Mouse (Mus musculus) cerebellum, adult 18-20 months (tissue): ENCODE measurements around the gene Kcnk6.
"Not testable (repeated sequence)": the region's sequence is repeated elsewhere in the genome, so short reads cannot be mapped to it uniquely, and the experiment has no call there.

Source experiments
- DNase-seq, 2 experiments: peaks; one replicate each; pipeline ENCODE4 v3.0.0; 2021

Kcnk6 gene

DNA sequence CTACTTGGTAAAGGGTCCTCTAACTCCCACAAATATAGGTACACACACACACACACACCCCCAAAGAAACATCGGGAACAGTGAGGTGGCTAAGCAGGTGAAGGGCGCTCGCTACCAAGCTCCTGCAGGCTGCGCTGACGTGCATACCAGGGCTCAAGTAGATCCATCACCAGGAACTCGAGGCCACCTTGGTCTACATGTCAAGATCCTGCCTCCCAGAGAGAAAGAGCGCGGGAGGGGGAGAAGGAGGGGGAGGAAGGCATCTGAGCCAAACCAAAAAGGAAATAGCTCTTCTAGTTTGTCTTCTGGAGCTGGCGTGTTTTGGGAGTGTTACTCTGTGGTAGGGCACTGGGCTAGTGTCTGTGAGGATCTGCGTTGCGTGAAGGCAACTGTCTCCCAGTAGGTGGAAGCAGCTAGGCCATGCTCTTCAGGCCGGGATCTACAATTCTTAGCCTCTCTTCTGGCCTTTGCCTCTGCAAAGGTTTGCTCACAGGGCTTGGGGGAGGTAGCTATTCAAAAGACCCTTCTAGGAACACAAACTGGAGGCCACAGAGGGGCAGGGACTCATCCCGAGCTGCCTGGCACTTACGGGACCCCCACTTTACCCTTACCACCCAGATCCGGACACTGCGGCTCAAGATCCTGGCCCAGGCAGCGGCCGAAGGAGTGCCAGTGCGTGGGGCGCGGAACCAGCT is 14.5 kb upstream of the Kcnk6 start:
- DNase-seq, result no peak

DNA sequence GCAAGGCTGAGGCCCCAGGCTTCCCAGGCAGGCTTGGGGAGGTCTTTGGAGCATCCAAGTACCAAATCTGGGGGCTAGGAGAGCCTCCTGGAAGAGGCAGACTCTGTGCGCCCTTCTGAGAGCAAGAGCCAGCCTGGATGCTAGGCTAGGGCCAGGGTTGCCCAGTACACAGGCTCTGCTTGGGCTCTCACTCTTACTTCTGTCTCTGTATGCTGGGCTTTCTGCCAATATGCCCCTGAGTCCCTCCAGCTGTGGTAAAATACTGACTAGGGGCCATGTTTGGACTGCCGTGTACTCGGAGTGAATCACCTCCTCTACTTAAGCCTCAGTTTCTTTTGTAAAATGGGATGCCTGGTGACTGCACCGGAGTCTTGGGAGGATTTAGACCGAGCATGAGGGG is 13.7 kb upstream of the Kcnk6 start:
- DNase-seq, result no peak

DNA sequence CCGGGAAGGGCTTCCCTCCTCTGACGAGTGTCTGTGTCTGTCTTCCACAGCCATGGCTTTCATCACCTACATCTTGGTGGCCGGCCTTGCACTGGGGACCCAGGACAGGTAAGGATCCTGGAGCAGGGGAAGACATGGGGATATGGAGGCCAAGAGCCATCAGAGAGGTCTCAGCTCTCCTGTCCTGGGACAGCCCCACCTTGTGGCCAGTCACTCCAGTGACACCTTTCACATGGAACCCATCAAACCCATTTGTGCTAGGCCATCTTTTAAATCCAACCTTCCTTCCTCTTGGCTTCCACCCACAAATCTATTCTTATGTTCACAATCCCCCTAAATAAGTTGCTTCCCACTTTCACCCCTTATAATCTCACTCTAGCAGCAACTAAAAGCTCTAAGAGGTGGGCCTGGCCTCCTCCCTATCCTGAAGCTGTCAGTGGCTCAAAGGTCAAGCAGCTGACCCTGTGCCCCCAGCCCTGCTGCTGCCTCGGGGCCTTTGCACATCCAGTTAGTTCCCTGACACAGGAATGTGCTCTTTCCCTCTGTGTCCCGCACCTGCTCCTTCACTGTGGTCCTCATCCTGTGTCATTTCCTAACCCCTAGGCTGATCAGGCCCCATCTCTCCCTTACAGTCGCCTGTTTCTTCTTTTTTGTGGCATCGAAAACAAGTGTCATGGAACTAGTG is 12.6 kb upstream of the Kcnk6 start:
- peak in 1 of 2 experiments; percentile 31 for DNase-seq

DNA sequence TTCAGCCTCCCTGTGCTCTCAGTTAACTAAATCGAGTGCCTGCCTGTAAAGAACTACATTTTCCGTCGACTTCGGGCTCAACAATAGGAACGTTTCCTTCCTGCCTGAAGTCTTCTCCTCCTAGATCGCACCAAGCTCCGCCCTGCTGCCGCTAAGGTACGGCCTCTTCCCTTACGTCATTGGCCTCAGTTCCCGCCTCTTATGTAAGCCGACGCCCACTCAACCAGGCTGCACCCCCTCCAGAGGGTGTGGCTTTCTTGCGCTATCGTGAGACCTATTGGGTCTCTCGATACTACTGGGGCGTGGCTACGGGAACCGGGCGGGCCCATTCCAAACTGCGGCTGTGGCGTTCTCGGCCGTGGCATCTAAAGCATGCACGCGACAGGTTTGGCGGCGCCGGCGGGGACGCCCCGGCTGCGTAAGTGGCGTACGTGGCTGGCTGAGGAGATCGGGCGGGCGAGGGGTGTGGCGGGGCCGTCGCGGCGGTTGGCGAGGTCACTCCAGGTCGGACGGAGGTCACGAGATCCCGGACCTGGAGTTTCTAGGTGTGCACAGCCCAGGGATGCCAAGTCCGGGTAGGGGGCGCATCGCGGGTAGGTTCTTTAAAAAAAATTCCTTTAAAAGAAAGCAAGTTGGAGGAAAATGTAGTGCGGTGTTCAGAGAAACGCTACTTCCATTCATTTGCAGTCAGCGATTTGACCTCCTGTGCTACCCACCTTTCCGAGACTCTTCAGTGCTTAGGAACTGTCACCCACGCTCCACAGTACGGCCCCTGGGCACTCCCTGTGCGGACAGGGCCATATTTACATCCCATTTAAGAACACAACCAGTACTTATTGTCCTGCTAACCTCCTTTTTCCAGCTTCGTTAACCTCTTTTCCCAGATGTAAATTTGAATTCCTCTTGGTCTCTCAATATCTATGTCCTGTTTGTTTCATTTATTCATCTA is 6.0 kb upstream of the Kcnk6 start, which contains the start of gene Yif1b:
Gene Yif1b, plus strand, starts transcription at position 311 of the 949 bp plus-strand sequence.
- DNase-seq, result peak; percentile 97 to 99

DNA sequence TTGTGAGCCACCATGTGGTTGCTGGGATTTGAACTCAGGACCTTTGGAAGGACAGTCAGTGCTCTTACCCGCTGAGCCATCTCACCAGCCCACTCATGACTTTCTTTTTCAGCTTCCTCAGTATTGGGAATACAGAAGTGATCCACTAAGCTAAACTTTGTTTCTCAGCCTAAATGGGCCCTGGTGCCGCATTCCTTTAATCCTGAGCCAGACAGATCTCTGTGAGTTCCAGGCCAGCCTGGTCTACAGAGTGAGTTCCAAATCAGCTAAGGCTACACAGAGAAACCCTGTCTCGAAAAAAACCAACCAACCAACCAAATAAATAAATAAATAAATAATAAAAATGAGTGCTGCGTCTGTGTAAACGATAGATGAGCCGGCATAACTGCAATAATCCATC is 5.3 kb upstream of the Kcnk6 start:
- not testable (repeated sequence) for DNase-seq

DNA sequence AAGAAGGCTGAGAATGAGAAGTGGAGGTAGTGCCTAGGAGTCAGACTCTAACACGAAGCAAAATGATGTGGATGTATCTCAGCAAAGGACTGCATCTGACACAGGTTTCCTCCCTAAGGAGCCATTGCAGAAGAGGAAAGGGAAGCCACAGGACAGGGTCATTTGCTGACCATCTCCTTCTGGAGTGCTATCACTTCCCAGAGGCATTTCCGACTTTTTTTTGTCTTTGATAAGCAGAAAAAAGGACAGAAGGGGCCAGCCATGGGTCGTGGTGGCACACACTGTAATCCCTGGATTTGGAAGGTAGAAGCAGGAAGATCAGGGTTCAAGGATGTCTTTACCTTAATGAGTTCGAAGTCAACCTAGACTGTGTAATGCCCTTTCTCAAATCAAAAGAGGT is 4.3 kb upstream of the Kcnk6 start:
- DNase-seq, result no peak

DNA sequence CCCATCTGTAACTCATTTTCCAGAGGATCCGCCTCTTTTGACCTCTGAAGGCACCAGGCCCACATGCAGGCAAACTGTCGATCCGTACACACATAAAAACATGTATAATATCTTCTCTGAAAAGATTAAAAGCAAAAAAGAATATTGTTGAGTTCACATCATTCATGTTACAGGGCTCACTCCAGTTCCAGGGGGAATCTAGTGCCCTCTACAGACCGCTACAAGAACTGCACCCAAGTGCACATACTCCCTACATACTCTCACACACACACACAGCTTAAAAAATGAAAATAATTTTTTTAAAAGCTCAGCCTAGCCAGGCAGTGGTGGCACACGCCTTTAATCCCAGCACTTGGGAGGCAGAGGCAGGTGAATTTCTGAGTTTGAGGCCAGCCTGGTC is 2.3 kb upstream of the Kcnk6 start:
- DNase-seq, result no peak

DNA sequence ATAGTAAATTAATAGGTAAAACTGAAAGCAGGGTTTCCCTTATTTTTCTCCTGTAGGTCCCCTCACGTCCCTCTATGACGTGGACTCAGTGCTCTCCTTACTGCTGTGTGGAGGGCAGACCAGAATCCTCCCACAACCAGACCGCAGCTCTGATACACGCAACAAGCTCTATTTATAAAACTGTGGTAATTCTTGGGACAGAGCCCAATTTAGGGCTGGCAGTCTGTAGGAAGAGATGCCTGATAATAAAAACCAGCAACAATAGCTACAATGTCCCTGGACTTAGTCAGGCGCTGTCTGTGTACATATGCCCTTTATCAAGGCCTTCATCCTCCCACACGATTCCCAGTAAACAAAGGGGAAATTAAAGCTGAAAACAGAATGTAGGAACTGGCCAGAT is 1.4 kb upstream of the Kcnk6 start:
- no peak for DNase-seq

DNA sequence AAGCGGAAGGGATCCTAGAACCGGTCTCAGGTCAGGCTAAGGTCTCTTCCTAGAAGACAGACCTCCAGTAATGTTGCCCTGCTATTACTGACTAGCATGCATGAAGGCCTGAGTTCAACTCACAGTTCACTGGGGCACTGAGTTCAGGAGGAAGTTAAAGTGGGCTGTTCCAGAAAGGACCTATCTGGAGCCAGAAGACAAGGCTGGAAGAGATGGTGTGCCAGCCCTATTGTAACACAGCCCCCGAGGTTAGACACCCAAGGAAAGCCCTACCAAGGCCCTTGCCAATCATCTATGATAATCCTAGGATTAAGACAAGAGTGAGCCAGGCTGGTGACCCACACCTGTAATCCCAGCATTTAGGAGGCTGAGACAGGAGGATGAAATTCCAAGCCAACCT is 798 bp downstream of the Kcnk6 start:
- DNase-seq, result no peak

DNA sequence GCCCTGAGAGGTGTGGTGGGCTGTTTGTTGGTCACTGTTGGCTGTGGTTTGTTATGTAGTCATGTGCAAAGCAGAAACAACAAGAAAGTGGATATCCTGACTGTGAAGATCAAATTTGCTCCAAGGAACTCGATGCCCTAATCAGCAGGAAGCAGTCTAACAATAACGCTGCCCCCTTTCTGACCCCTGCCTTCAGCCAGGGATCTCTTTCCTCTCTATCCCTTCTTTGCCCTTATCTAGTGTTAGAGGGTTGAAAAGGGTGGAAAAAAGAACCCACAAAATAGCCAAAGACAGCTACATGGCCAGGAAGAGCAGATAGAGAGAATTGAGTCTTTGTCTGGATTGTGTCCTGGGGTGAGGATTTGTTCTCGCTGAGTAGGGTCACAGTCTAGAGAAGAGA is 1.8 kb downstream of the Kcnk6 start:
- no peak for DNase-seq

DNA sequence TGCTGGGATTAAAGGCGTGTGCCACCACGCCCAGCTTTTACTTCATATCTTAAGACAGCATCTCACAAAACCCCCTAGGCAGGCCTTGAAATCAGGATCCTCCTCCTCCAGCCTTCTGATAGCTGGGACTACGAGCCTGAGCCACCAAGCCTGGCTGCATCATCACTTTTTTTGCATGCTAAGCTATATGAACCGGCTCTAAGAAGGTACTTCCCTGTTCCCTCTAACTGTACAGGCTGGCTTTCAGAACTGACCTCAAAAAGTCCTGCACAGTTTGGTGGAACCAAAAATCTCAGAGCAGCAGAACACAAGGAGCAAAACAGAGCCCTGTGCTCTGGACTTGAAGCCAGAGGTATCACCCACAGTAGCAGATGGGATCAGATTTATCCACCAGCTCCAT is 4.1 kb downstream of the Kcnk6 start:
- no peak for DNase-seq

DNA sequence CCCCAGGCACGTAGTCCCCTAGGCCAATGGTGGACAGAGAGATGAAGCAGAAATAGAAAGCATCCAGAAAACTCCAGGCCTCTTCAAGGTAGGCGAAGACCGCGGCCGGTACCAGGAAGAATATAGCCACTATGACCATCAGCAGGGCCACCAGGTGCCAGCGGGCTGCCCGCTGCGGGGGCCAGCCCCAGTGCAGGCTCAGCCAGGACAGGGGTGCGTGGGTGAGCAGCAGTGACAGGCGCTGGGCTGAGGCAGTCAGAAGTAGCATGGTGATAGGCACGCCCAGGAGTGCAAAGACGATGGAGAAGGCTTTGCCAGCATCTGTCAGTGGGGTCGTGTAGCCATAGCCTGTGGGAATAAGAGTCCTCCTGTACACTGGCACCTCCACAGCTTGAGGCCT is 6.8 kb downstream of the Kcnk6 start:
- no peak for DNase-seq

DNA sequence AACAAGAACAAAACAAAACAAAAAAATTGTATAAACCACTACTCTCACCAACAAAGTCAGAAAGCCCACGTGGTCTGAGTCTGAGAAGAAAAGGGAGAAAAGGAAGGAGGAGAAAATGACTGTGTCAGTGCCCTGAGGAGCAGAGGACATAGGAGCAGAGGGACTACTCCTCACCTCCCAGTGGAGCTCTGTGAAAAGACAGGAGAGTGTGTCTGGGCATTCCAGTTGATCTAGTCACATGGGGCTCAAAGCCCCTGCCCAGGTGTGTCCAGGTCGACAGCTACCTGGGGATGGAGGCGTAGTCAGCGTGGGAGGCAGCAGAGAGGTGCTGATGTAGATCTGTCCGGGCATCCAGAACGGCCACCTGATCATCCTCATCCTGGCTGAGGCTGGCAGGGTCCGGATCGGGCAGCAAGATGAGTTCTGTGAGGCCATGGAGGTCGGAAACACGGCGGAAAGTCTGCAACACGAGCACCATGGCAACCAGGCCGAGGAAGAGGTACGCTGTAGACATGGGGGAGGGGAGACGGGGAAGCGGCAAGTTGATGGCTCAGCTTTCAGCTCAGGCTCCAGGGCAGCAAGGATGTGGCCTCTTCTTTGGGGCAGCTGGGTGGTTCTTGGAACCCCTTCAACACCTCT is 7.4 kb downstream of the Kcnk6 start:
- no peak for DNase-seq

DNA sequence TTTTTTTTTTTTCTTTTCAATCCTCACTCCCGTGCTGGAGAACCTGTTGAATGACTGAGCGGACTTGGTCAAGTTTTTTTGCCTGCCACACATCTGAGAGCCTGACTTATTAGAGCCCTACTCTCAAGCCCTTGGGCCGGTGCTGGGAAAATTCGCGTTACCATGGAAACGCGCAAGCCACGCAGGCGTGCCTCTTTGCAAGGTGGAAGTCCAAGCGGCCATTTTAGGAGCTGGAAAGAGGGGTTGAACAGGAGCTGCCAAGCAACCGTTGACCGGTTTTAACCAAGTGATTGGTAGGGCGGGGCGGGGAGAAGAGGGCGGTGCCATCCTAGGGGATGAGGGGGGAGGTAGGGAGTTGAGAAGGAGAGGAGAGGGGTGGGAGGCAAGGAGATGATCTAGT is 17.5 kb downstream of the Kcnk6 start:
- DNase-seq, result no peak

DNA sequence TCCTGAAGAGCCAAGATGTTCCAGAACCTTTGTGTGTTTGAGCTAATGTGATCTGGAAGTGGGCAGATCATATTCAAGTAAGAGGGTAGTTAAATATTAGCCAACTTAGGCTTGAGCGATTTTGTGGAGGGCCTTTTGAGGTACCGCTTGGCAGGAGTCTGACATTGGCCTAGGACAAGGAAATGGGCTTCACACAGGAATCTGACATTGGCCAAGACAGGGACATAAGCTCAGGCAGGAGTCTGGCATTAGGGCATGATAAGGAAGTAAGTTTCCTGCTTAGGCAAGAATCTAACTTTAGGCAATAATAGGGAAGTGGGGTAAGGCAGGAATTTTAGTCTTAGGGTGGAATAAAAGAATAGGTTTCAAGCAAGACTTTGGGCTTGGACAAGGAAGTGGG is 18.1 kb downstream of the Kcnk6 start:
- DNase-seq, result no peak

DNA sequence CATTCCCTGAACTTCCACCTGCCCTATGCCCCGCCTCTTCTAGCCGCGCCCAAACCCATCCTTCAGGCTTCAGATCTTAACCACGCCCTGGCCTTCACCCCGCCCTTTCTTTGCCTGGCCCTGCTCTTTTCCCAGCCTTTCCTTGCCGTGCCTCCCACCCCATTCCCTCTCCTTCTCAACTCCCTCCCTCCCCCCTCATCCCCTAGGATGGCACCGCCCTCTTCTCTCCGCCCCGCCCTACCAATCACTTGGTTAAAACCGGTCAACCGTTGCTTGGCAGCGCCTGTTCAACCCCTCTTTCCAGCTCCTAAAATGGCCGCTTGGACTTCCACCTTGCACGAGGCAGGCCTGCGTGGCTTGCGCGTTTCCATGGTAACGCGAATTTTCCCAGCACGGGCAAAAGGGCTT is 18.6 kb downstream of the Kcnk6 start, which contains the start of gene Catsperg1:
Gene Catsperg1, minus strand, starts transcription at position 361 of the 408 bp plus-strand sequence.
- peak; percentile 34 to 41 for DNase-seq

DNA sequence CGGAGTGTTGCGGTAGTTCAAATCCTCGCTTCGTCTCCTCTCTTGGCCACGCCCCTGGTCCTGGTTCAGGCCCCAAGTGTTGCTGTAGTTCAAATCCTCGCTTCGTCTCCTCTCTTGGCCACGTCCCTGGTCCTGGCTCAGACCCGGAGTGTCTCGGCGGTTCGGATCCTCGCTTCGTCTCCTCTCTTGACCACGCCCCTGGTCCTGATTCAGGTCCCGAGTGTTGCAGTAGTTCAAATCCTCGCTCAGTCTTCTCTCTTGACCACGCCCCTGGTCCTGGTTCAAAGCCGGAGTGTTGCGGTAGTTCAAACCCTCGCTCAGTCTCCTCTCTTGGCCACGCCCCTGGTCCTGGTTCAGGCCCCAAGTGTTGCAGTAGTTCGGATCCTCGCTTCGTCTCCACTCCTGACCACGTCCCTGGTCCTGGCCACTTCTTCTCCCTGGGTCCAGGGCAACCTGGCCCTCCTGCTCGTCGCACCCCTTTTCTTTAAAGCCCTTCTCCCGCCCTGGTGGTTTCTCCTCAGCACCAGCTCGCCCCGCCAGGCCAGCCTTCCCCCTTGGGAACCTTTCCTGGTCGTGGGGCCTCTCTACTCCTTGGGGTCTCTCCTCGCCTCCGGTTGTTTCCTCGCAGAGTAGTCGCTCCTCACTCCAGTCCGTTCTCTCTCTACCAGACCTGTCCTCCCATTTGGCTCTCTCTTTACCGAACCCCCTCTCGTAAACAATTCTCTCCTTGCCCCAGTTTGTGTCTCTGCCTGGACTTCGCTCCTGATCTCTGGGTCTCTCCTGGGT is 19.3 kb downstream of the Kcnk6 start:
- DNase-seq, result not testable (repeated sequence)

DNA sequence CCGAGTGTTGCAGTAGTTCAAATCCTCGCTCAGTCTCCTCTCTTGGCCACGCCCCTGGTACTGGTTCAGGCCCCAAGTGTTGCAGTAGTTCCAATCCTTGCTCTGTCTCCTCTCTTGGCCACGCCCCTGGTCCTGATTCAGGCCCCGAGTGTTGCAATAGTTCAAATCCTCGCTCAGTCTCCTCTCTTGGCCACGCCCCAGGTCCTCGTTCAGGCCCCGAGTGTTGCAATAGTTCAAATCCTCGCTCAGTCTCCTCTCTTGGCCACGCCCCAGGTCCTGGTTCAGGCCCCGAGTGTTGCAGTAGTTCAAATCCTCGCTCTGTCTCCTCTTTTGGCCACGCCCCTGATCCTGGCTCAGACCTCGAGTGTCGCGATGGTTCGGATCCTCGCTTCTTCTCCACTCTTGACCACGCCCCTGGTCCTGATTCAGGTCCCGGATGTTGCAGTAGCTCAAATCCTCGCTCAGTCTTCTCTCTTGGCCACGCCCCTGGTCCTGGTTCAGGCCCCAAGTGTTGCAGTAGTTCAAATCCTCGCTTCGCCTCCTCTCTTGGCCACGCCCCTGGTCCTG is 20.0 kb downstream of the Kcnk6 start:
- DNase-seq, result no peak

DNA sequence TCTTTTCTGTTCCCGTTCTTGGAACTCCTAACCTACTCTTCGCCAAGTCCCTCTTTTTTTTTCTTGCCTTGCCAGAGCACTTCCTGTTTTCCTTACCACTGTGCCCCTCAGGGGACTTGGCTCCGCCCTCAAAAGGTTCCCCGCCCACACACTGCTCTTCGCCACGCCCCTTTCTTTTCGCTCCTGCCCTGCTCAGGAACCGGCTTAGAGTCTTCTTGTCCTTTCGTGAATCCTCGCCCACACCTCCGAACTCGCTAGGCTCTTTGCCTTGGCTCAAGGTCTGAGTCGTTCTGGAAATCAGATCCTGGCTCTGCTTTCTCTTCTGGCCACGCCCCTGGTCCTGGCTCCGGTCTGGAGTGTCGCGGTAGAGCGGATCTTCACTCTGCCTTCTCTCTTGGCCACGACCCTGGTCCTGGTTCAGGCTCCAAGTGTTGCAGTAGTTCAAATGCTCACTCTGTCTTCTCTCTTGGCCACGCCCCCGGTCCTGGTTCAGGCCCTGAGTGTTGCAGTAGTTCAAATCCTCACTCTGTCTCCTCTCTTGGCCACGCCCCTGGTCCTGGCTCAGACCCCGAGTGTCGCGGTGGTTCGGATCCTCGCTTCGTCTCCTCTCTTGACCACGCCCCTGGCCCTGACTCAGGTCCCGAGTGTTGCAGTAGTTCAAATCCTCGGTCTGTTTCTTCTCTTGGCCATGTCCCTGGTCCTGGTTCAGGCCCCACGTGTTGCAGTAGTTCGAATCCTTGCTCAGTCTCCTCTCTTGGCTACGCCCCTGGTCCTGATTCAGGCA is 20.7 kb downstream of the Kcnk6 start:
- DNase-seq, result peak; percentile 30 to 47

DNA sequence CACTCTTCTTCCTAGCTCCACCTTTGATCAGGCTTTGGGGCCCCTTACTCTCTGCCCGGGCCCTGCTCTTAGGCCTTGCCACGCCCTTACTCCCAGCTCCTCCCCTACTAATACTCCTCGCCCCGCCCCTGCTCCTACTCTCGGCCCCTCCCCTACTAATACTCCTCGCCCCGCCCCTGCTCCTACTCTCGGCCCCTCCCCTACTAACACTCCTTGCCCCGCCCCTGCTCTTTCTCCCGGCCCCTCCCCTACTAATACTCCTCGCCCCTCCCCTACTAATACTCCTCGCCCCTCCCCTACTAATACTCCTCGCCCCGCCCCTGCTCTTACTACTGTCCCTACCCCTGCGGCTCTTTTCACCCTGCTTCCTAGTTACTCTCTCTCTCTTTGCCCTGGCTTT is 21.3 kb downstream of the Kcnk6 start:
- not testable (repeated sequence) for DNase-seq

DNA sequence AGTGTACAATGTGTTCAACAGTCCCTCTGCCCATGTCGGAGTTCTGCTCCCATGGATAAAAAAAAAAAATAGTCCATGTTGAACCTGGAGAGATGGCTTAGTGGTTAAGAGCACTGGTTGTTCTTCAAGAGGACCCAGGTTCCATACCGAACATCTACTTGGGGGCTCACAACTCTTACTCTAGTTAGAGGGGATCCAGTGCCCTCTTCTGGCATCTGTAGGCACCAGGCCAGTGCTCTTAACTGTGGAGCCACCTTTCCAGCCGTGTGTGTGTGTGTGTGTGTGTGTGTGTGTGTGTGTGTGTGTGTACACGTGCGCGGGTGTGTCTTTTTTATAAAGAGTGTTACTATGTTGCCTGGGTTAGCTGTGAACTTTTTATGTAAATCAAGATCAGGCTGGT is 29.7 kb downstream of the Kcnk6 start:
- no peak for DNase-seq
